Mouse (Mus musculus): ENCODE measurements at regions not wholly inside any gene's neighbourhood (a gene's known extent, or its start where the extent isn't known, plus 50 kb on each side); places are given as distances from the start of the nearest gene placed in this dataset.

GRCm38 (mm10) chr16:63270173-63270572 lies 416.1 kb downstream of the Pros1 start:
- H3K27ac ChIP-seq (ENCODE audit: insufficient read depth, low read length) = no peak overlapping the region
- no peak overlapping the region for H3K4me3 ChIP-seq (ENCODE audit: insufficient read depth, low read length)
- no peak for TF ChIP-seq CTCF (IDR thresholded peaks at IDR 0.05; ENCODE audit: extremely low read depth, insufficient read depth, low read length)
- TF ChIP-seq POLR2A (IDR thresholded peaks at IDR 0.05; ENCODE audit: extremely low read depth, insufficient read depth, low read length) = no peak
- H3K4me1 ChIP-seq (ENCODE audit: control insufficient read depth, insufficient read depth, low read length) = no peaks in the 10 kb centered on the region

- H3K4me3 ChIP-seq (ENCODE audit: insufficient read depth, low read length) = no peak overlapping the region
- no peak overlapping the region for H3K27ac ChIP-seq (ENCODE audit: insufficient read depth, low read length)
- no peaks in the 10 kb centered on the region for H3K4me1 ChIP-seq (ENCODE audit: control insufficient read depth, insufficient read depth, low read length)
- no peak for TF ChIP-seq POLR2A (IDR thresholded peaks at IDR 0.05; ENCODE audit: extremely low read depth, insufficient read depth, low read length)
- TF ChIP-seq CTCF (IDR thresholded peaks at IDR 0.05; ENCODE audit: extremely low read depth, insufficient read depth, low read length) = no peak
Observed at GRCm38 (mm10) chr16:63277556-63277955, 423.4 kb downstream of the Pros1 start.

- TF ChIP-seq CTCF (IDR thresholded peaks at IDR 0.05; ENCODE audit: extremely low read depth, insufficient read depth, low read length) = no peak
- TF ChIP-seq POLR2A (IDR thresholded peaks at IDR 0.05; ENCODE audit: extremely low read depth, insufficient read depth, low read length) = no peak
- no peak overlapping the region for H3K27ac ChIP-seq (ENCODE audit: insufficient read depth, low read length)
- H3K4me1 ChIP-seq (ENCODE audit: control insufficient read depth, insufficient read depth, low read length) = no peaks in the 10 kb centered on the region
- H3K4me3 ChIP-seq (ENCODE audit: insufficient read depth, low read length) = no peak overlapping the region
Observed at GRCm38 (mm10) chr16:63278259-63278697, 424.2 kb downstream of the Pros1 start.

GRCm38 (mm10) chr16:63287655-63288054 lies 433.5 kb downstream of the Pros1 start:
- Histone ChIP-seq H3K27ac (ENCODE audit: insufficient read depth, low read length) (no peak overlapping the region), H3K4me3 (ENCODE audit: insufficient read depth, low read length) (no peak overlapping the region), H3K4me1 (ENCODE audit: control insufficient read depth, insufficient read depth, low read length) (no peaks in the 10 kb centered on the region)
- no peak for TF ChIP-seq CTCF (IDR thresholded peaks at IDR 0.05; ENCODE audit: extremely low read depth, insufficient read depth, low read length)
- no peak for TF ChIP-seq POLR2A (IDR thresholded peaks at IDR 0.05; ENCODE audit: extremely low read depth, insufficient read depth, low read length)

- no peak overlapping the region for H3K4me3 ChIP-seq (ENCODE audit: insufficient read depth, low read length)
- H3K4me1 ChIP-seq (ENCODE audit: control insufficient read depth, insufficient read depth, low read length) = no peaks in the 10 kb centered on the region
- TF ChIP-seq CTCF (IDR thresholded peaks at IDR 0.05; ENCODE audit: extremely low read depth, insufficient read depth, low read length) = no peak
- no peak for TF ChIP-seq POLR2A (IDR thresholded peaks at IDR 0.05; ENCODE audit: extremely low read depth, insufficient read depth, low read length)
Observed at GRCm38 (mm10) chr16:63311676-63312075, 457.6 kb downstream of the Pros1 start.

GRCm38 (mm10) chr16:63313544-63313943 lies 459.4 kb downstream of the Pros1 start:
- H3K4me3 ChIP-seq (ENCODE audit: insufficient read depth, low read length) = no peak overlapping the region
- no peak overlapping the region for H3K27ac ChIP-seq (ENCODE audit: insufficient read depth, low read length)
- TF ChIP-seq CTCF (IDR thresholded peaks at IDR 0.05; ENCODE audit: extremely low read depth, insufficient read depth, low read length) = no peak
- no peak for TF ChIP-seq POLR2A (IDR thresholded peaks at IDR 0.05; ENCODE audit: extremely low read depth, insufficient read depth, low read length)
- H3K4me1 ChIP-seq (ENCODE audit: control insufficient read depth, insufficient read depth, low read length) = no peaks in the 10 kb centered on the region

More at GRCm38 (mm10) chr16:63311676-63312075, 457.6 kb downstream of the Pros1 start:
- no peak overlapping the region for H3K27ac ChIP-seq (ENCODE audit: insufficient read depth, low read length)

GRCm38 (mm10) chr16:63319602-63320001 lies 465.5 kb downstream of the Pros1 start:
- TF ChIP-seq CTCF (IDR thresholded peaks at IDR 0.05; ENCODE audit: extremely low read depth, insufficient read depth, low read length) (no peak), POLR2A (IDR thresholded peaks at IDR 0.05; ENCODE audit: extremely low read depth, insufficient read depth, low read length) (no peak)
- no peak overlapping the region for H3K27ac ChIP-seq (ENCODE audit: insufficient read depth, low read length)
- no peak overlapping the region for H3K4me3 ChIP-seq (ENCODE audit: insufficient read depth, low read length)
- no peaks in the 10 kb centered on the region for H3K4me1 ChIP-seq (ENCODE audit: control insufficient read depth, insufficient read depth, low read length)

- Histone ChIP-seq H3K27ac (ENCODE audit: insufficient read depth, low read length) (no peak overlapping the region), H3K4me1 (ENCODE audit: control insufficient read depth, insufficient read depth, low read length) (no peaks in the 10 kb centered on the region), H3K4me3 (ENCODE audit: insufficient read depth, low read length) (no peak overlapping the region)
- TF ChIP-seq CTCF (IDR thresholded peaks at IDR 0.05; ENCODE audit: extremely low read depth, insufficient read depth, low read length) (no peak), POLR2A (IDR thresholded peaks at IDR 0.05; ENCODE audit: extremely low read depth, insufficient read depth, low read length) (no peak)
Observed at GRCm38 (mm10) chr16:63351511-63352125, 497.5 kb downstream of the Pros1 start.

GRCm38 (mm10) chr16:63369868-63370267 lies 494.1 kb downstream of the Epha3 start:
- H3K27ac ChIP-seq (ENCODE audit: insufficient read depth, low read length) = no peak overlapping the region
- TF ChIP-seq POLR2A (IDR thresholded peaks at IDR 0.05; ENCODE audit: extremely low read depth, insufficient read depth, low read length) (no peak), CTCF (IDR thresholded peaks at IDR 0.05; ENCODE audit: extremely low read depth, insufficient read depth, low read length) (no peak)
- no peak overlapping the region for H3K4me3 ChIP-seq (ENCODE audit: insufficient read depth, low read length)
- H3K4me1 ChIP-seq (ENCODE audit: control insufficient read depth, insufficient read depth, low read length) = no peaks in the 10 kb centered on the region

- Histone ChIP-seq H3K4me3 (ENCODE audit: insufficient read depth, low read length) (no peak overlapping the region), H3K27ac (ENCODE audit: insufficient read depth, low read length) (no peak overlapping the region), H3K4me1 (ENCODE audit: control insufficient read depth, insufficient read depth, low read length) (no peaks in the 10 kb centered on the region)
- TF ChIP-seq POLR2A (IDR thresholded peaks at IDR 0.05; ENCODE audit: extremely low read depth, insufficient read depth, low read length) = no peak
- no peak for TF ChIP-seq CTCF (IDR thresholded peaks at IDR 0.05; ENCODE audit: extremely low read depth, insufficient read depth, low read length)
Observed at GRCm38 (mm10) chr16:63371275-63371674, 492.7 kb downstream of the Epha3 start.

Data from cortical plate, adult 2 months (tissue).